Mouse (Mus musculus) limb, embryonic 11.5 days (tissue): ENCODE data around the gene Tifa. TPM values are rescaled to one million over a fixed set of nuclear protein-coding genes. Genes with fewer than 3 reads are reported as not detected.

Experiments used
- polyA plus RNA-seq: library from polyadenylated mRNA; unstranded; fragments of >200 nt; fragmentation: Nextera tagmentation; extraction: Ambion mirVana; gene quantifications from 2 replicates; pipeline ENCODE4 v1.2.1, GENCODE M21; 2014

The Tifa gene
- polyA plus RNA-seq, 1 experiment from 2014 or later, result 2.0 TPM

Other genes starting within 250 kb of the Tifa start
- gene Larp7, start 236.5 kb upstream of the Tifa start, polyA plus RNA-seq, result 78.8 and 86.4 TPM in 2 replicates
- gene Zgrf1, start 236.3 kb upstream of the Tifa start, polyA plus RNA-seq, result 11.4 and 14.1 TPM in 2 replicates
- not detected in 2 replicates for gene Neurog2, start 156.7 kb upstream of the Tifa start, polyA plus RNA-seq
- 0.37 and 0.74 TPM in 2 replicates for gene Alpk1, start 9.3 kb upstream of the Tifa start, polyA plus RNA-seq
- 63.8 and 73.1 TPM in 2 replicates for gene Ap1ar, start 47.7 kb downstream of the Tifa start, polyA plus RNA-seq
- gene Fam241a, start 106.5 kb downstream of the Tifa start, polyA plus RNA-seq, result 1.6 and 2.1 TPM in 2 replicates